Mouse (Mus musculus) forebrain, embryonic 14.5 days (tissue): ENCODE data around the gene Sebox. TPM values are rescaled to one million over a fixed set of nuclear protein-coding genes. Genes with fewer than 3 reads are reported as not detected.

ENCODE experiments used
- ATAC-seq: fragments of 200-750 bp; cut with Nextera tagmentation; 2 replicates; pipeline ENCODE4 v1.8.0; 2017; ENCODE audit warnings: mild to moderate bottlenecking, moderate library complexity
- DNase-seq: peaks from one replicate; pipeline ENCODE4 v3.0.0-alpha.2; 2015; ENCODE audit warnings: low spot score
- H3K27ac ChIP-seq: fragments of 300-500 bp; sonication (generic); 2 replicates; pipeline ENCODE4 v1.5.1; 2014; ENCODE audit warnings: low read depth, mild to moderate bottlenecking, control low read depth, low read length, moderate library complexity
- H3K27me3 ChIP-seq: fragments of 300-500 bp; sonication (generic); replicated peaks from 2 replicates; pipeline ENCODE4 v1.6.1; 2014; ENCODE audit warnings: low read length, control low read depth, mixed read lengths; ENCODE audit not compliant: control insufficient read depth, insufficient read depth
- H3K36me3 ChIP-seq: fragments of 300-500 bp; sonication (generic); 2 replicates; pipeline ENCODE4 v1.6.1; 2014; ENCODE audit warnings: low read length, control low read depth; ENCODE audit not compliant: control insufficient read depth, insufficient read depth
- H3K4me1 ChIP-seq: fragments of 300-500 bp; sonication (generic); 2 replicates; pipeline ENCODE4 v1.6.1; 2014; ENCODE audit warnings: antibody characterized with exemption, low read length, control low read depth; ENCODE audit not compliant: control insufficient read depth, insufficient read depth
- H3K4me2 ChIP-seq: fragments of 300-500 bp; sonication (generic); 2 replicates; pipeline ENCODE4 v1.6.1; 2014; ENCODE audit warnings: mild to moderate bottlenecking, control low read depth, low read length
- H3K4me3 ChIP-seq: fragments of 300-500 bp; sonication (generic); 2 replicates; pipeline ENCODE4 v1.5.1; 2014; ENCODE audit warnings: low read depth, low read length, control low read depth
- H3K9ac ChIP-seq: fragments of 300-500 bp; sonication (generic); 2 replicates; pipeline ENCODE4 v1.6.1; 2014; ENCODE audit warnings: mild to moderate bottlenecking, low read length, control low read depth, moderate library complexity
- H3K9me3 ChIP-seq: fragments of 300-500 bp; sonication (generic); replicated peaks from 2 replicates; pipeline ENCODE4 v1.6.1; 2016; ENCODE audit warnings: low read length, control low read depth, mixed read lengths; ENCODE audit not compliant: control insufficient read depth
- WGBS: fragments of 180-500 bp; shearing (Covaris S2); extraction: QIAGEN DNeasy Blood & Tissue Kit; methylation state at CpG from one replicate; pipeline ENCODE4 v1.1.7; 2014; 5-methylcytosine and 5-hydroxymethylcytosine counted together
- polyA plus RNA-seq: library from polyadenylated mRNA; unstranded; fragments of >200 nt; fragmentation: Nextera tagmentation; extraction: Ambion mirVana; gene quantifications from 2 replicates; pipeline ENCODE4 v1.2.1, GENCODE M21; 2014

Sebox gene
- polyA plus RNA-seq, 1 experiment from 2014 or later: 0.66 TPM

DNA sequence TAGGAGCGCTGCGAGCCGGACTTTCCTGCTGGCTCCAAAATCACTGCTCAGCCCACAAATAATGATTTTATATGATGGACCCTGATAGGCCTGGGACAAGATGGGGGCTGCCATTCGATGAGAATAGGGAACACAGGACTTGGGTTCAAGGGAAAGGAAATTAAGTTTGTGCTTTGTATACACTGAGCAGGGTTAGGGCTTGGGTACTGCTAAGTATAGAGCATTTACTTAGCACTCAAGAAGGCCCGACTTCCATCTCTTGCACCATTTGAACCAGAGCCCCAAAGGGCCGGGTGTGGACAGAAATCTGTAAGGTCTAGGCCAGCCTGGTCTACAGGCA is 47.8 kb downstream of the Sebox start:
- Histone ChIP-seq H3K27me3 (no peaks in the 10 kb centered on the region), H3K9ac (peak overlapping the region; percentile 66), H3K4me1 (peaks cover 16% of the 10 kb centered on the region), H3K4me2 (peak overlapping the region; percentile 79), H3K4me3 (peak overlapping the region; percentile 59), H3K27ac (peak overlapping the region; percentile 70), H3K36me3 (no peaks in the 10 kb centered on the region), H3K9me3 (no peaks in the 10 kb centered on the region)
- DNase-seq (no peak), ATAC-seq (peak; percentile 43)
- 33% methylated on average over 6 of the region's 6 CpGs for WGBS

Other genes starting within 250 kb of the Sebox start
- 49.4 and 56.0 TPM in 2 replicates for gene 2610507B11Rik, start 241.7 kb upstream of the Sebox start, polyA plus RNA-seq
- gene BC030499, start 212.6 kb upstream of the Sebox start, polyA plus RNA-seq: 0.19 and 0.43 TPM in 2 replicates
- gene Spag5, start 201.9 kb upstream of the Sebox start, polyA plus RNA-seq: 21.5 and 25.4 TPM in 2 replicates
- 161 and 167 TPM in 2 replicates for gene Aldoc, start 180.5 kb upstream of the Sebox start, polyA plus RNA-seq
- 46.8 and 51.0 TPM in 2 replicates for gene Pigs, start 175.0 kb upstream of the Sebox start, polyA plus RNA-seq
- 72.5 and 73.8 TPM in 2 replicates for gene Unc119, start 160.0 kb upstream of the Sebox start, polyA plus RNA-seq
- gene Foxn1, start 116.9 kb upstream of the Sebox start, polyA plus RNA-seq: not detected in 2 replicates
- gene Slc13a2, start 81.2 kb upstream of the Sebox start, polyA plus RNA-seq: not detected in 2 replicates
- 18.4 and 19.2 TPM in 2 replicates for gene Slc46a1, start 37.8 kb upstream of the Sebox start, polyA plus RNA-seq
- gene Sarm1, start 5.7 kb upstream of the Sebox start, polyA plus RNA-seq: 34.9 and 45.6 TPM in 2 replicates
- 88.4 and 120 TPM in 2 replicates for gene Vtn, start 4.4 kb upstream of the Sebox start, polyA plus RNA-seq
- gene Tmem199, start 8.7 kb downstream of the Sebox start, polyA plus RNA-seq: 93.1 and 93.2 TPM in 2 replicates
- 185 TPM in 2 replicates for gene Poldip2, start 8.7 kb downstream of the Sebox start, polyA plus RNA-seq
- gene Tnfaip1, start 32.9 kb downstream of the Sebox start, polyA plus RNA-seq: 66.1 and 71.3 TPM in 2 replicates
- 118 and 126 TPM in 2 replicates for gene Ift20, start 32.9 kb downstream of the Sebox start, polyA plus RNA-seq
- gene Tmem97, start 47.3 kb downstream of the Sebox start, polyA plus RNA-seq: 40.0 and 48.5 TPM in 2 replicates
- 31.6 and 38.0 TPM in 2 replicates for gene Nlk, start 193.9 kb downstream of the Sebox start, polyA plus RNA-seq
- 40.7 and 48.9 TPM in 2 replicates for gene Ccnq, start 248.3 kb downstream of the Sebox start, polyA plus RNA-seq